Mouse (Mus musculus) heart, embryonic 14.5 days (tissue): ENCODE data around the gene Nuak1. TPM values are rescaled to one million over a fixed set of nuclear protein-coding genes. Genes with fewer than 3 reads are reported as not detected.

Source experiments
- ATAC-seq: fragments of 200-750 bp; cut with Nextera tagmentation; 2 replicates; pipeline ENCODE4 v1.8.0; 2017; ENCODE audit warnings: low read depth, moderate TSS enrichment; ENCODE audit not compliant: insufficient number of reproducible peaks, insufficient read depth, low FRiP score
- H3K27ac ChIP-seq, 2 experiments: fragments of 200-500 bp in 1 of 2; fragments of 300-500 bp in 1 of 2; sonication (generic) in 1 of 2; replicated peaks in 1 of 2; 2 replicates each; pipeline ENCODE4 v1.5.1; 2012 to 2014; ENCODE audit warnings: low read depth in 2 of 2, low read length in 2 of 2, control low read depth in 1 of 2, mild to moderate bottlenecking in 1 of 2, mixed read lengths in 1 of 2; ENCODE audit not compliant: control insufficient read depth in 1 of 2, insufficient read depth in 1 of 2
- H3K27me3 ChIP-seq: fragments of 300-500 bp; sonication (generic); 2 replicates; pipeline ENCODE4 v1.6.1; 2014; ENCODE audit warnings: mild to moderate bottlenecking, low read length, control low read depth; ENCODE audit not compliant: control insufficient read depth, insufficient read depth
- H3K36me3 ChIP-seq: fragments of 300-500 bp; sonication (generic); 2 replicates; pipeline ENCODE4 v1.6.1; 2014; ENCODE audit warnings: mild to moderate bottlenecking, control low read depth, low read length, mixed read lengths; ENCODE audit not compliant: control insufficient read depth, insufficient read depth
- H3K4me1 ChIP-seq, 2 experiments: fragments of 200-500 bp in 1 of 2; fragments of 300-500 bp in 1 of 2; sonication (generic) in 1 of 2; 2 replicates each; pipeline ENCODE4 v1.6.1; 2012 to 2014; ENCODE audit warnings: low read length in 2 of 2, control low read depth in 1 of 2, mixed read lengths in 1 of 2; ENCODE audit not compliant: control insufficient read depth in 2 of 2, insufficient read depth in 2 of 2
- H3K4me2 ChIP-seq: fragments of 300-500 bp; sonication (generic); 2 replicates; pipeline ENCODE4 v1.6.1; 2014; ENCODE audit warnings: mild to moderate bottlenecking, low read length
- H3K4me3 ChIP-seq, 2 experiments: fragments of 200-500 bp in 1 of 2; fragments of 300-500 bp in 1 of 2; sonication (generic) in 1 of 2; 2 replicates each; pipeline ENCODE4 v1.5.1; 2012 to 2014; ENCODE audit warnings: low read length in 2 of 2, mild to moderate bottlenecking in 2 of 2, control low read depth in 1 of 2, low read depth in 1 of 2, moderate library complexity in 1 of 2; ENCODE audit not compliant: control insufficient read depth in 1 of 2, insufficient read depth in 1 of 2
- H3K9ac ChIP-seq: fragments of 300-500 bp; sonication (generic); 2 replicates; pipeline ENCODE4 v1.6.1; 2014; ENCODE audit warnings: mild to moderate bottlenecking, low read length
- H3K9me3 ChIP-seq: fragments of 300-500 bp; sonication (generic); 2 replicates; pipeline ENCODE4 v1.6.1; 2016; ENCODE audit warnings: low read length, control low read depth; ENCODE audit not compliant: control insufficient read depth
- WGBS: fragments of 180-500 bp; shearing (Covaris S2); extraction: QIAGEN DNeasy Blood & Tissue Kit; methylation state at CpG from one replicate; pipeline ENCODE4 v1.1.7; 2014; 5-methylcytosine and 5-hydroxymethylcytosine counted together
- polyA plus RNA-seq: library from polyadenylated mRNA; unstranded; fragments of >200 nt; fragmentation: Nextera tagmentation; extraction: Ambion mirVana; gene quantifications from 2 replicates; pipeline ENCODE4 v1.2.1, GENCODE M21; 2014

The Nuak1 gene
- polyA plus RNA-seq, 1 experiment from 2014 or later: 3.4 TPM

DNA sequence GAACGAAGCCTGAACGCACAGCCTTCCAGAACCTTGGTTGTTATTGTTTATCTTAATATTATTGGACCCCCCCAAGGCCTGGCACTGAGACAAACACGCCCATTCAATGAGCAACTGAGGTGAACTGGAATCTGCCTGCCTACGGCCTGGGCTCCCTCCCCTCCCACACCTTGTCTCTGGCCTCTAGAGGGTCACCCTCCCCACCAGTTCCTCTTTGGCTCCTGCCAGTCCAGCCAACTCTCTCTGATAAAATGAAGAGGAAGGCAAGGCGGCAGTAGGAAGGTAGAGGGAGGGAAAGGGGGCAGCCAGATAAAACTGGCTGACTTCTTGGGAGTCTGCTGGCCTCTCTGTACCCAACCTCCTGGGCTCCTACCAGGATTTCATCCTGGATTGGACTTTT, 45.1 kb downstream of the Nuak1 start:
- H3K27ac ChIP-seq: peak overlapping the region; percentile 68 to 73
- H3K4me2 ChIP-seq: peak overlapping the region; percentile 19; the same call in 1 of the 2 replicates
- peaks cover 53 to 70% of the 10 kb centered on the region in 2 experiments for H3K4me1 ChIP-seq
- no peak for ATAC-seq
- H3K4me3 ChIP-seq: no peak overlapping the region
- H3K27me3 ChIP-seq: no peaks in the 10 kb centered on the region
- no peak overlapping the region for H3K9ac ChIP-seq
- no peaks in the 10 kb centered on the region for H3K9me3 ChIP-seq
- H3K36me3 ChIP-seq: peaks cover 36% of the 10 kb centered on the region
- WGBS: 30% methylated on average over 5 of the region's 5 CpGs

DNA sequence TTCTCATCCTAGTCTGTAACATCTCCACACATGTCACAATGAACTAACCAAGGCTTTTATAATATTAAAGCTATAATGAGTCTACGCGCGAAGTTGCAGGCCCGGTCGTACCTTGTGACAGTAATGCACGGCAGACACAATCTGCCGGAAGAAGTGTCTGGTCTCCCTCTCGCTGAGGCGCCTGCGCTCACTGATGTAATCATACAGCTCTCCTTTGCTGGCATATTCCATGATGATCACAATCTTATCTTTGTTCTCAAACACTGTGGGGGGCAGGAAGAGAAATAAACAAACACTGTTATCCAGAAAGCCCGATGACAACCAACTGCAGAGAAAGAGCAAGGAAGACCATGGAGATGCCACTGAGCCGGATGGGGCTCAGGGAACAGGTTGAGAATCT, 46.5 kb downstream of the Nuak1 start:
- no peak overlapping the region for H3K4me3 ChIP-seq
- H3K4me2 ChIP-seq: no peak overlapping the region
- no peak overlapping the region for H3K27ac ChIP-seq
- ATAC-seq: no peak
- H3K9me3 ChIP-seq: no peaks in the 10 kb centered on the region
- H3K27me3 ChIP-seq: no peaks in the 10 kb centered on the region
- no peak overlapping the region for H3K9ac ChIP-seq
- H3K4me1 ChIP-seq: peaks cover 66 to 84% of the 10 kb centered on the region in 2 experiments
- WGBS: 59% methylated on average over 12 of the region's 12 CpGs
- H3K36me3 ChIP-seq: peaks cover 33% of the 10 kb centered on the region

DNA sequence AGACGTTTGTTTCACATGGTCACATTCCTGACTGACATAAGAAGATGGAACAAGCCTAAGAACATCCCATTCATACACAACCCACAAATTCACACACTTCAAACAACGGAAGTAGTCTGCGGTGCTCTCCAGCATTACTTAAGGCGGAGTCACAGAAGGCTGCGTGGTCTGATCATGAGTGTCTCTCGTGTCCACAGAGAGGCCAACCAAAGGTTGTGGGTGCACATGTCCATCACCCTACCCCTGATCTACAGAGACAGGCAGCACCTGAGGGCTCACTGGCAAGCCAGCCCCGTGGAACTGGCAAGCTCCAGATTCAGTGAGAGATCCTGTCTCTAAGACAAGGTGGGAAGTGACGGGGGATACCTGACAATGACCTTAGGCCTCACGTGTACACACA, 47.0 kb downstream of the Nuak1 start:
- 66% methylated on average over 9 of the region's 9 CpGs for WGBS
- Histone ChIP-seq H3K36me3 (peaks cover 30% of the 10 kb centered on the region), H3K4me1 (peaks cover 70 to 89% of the 10 kb centered on the region in 2 experiments), H3K4me3 (no peak overlapping the region), H3K27ac (0 out of 4 replicates have a peak overlapping the region, but pooled peaks of 1 of the 2 experiments have one; percentile 69), H3K9me3 (no peaks in the 10 kb centered on the region), H3K9ac (no peak overlapping the region), H3K4me2 (no peak overlapping the region), H3K27me3 (no peaks in the 10 kb centered on the region)
- no peak for ATAC-seq

DNA sequence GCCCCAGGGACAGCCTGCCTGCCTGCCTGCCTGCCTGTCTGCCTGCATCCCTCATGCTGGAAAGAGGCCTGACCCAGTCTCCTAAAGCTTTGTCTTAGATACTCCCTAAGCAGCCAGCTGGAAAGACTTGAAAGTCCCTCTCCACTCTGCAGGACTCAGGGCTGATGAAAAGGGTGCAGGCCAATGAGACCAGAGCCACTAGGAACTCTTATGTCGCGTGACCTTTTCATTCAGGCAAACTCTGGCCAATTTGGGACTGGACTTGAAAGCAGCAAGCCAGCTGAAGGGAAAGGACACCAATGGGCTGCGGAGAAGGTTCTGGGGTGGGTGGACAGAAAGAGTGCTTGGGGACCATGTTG, 47.7 kb downstream of the Nuak1 start:
- H3K4me1 ChIP-seq: peaks cover 72 to 90% of the 10 kb centered on the region in 2 experiments
- WGBS: 81% methylated on average over 3 of the region's 3 CpGs
- ATAC-seq: no peak
- peak overlapping the region; percentile 21 to 69; a peak in 2 of 4 replicates for H3K27ac ChIP-seq
- no peaks in the 10 kb centered on the region for H3K27me3 ChIP-seq
- H3K9me3 ChIP-seq: no peaks in the 10 kb centered on the region
- H3K4me3 ChIP-seq: no peak overlapping the region
- H3K36me3 ChIP-seq: peaks cover 27% of the 10 kb centered on the region
- peak overlapping the region; percentile 53; the same call in 1 of the 2 replicates for H3K9ac ChIP-seq
- no peak overlapping the region; the same call in 1 of the 2 replicates for H3K4me2 ChIP-seq

DNA sequence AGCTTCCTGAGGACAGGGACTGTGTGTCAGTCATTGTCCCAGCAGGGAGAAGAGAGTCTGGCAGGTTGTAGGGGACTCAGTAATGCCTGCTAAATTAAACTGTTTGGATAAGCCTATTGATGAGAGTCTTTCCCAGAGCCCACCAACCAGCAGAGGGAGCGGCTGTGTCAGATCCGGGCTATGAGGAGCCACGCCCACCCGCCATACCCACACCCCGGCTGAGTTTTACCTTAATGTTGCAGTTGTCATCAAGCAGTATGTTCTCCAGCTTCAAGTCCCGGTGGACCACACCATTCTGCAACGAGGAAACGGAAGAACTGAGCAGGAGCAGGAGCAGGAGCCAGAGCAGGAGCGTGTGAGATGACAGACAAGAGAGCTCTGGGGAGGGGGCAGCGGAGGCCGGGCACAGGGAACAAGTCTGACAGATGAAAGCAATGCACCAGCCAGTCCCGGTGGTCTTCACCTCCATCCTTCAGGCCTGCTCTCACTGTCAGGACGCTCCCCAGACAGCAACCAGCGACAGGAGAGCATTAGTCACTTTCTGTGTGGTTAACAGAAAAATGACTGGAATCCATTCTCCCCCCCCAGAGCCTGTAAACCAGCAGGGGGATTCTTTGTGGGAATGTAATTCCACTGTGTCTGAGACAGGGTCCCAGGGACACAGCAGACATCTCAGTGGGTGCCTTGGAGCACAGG, 48.2 kb downstream of the Nuak1 start:
- H3K9ac ChIP-seq: peak overlapping the region; percentile 53
- peaks cover 27% of the 10 kb centered on the region for H3K36me3 ChIP-seq
- no peak overlapping the region for H3K4me3 ChIP-seq
- WGBS: 16% methylated on average over 14 of the region's 14 CpGs
- H3K27ac ChIP-seq: peak overlapping the region; percentile 21 to 69; a peak in 3 of 4 replicates
- H3K4me2 ChIP-seq: peak overlapping the region; percentile 24; the same call in 1 of the 2 replicates
- ATAC-seq: no peak
- peaks cover 72 to 90% of the 10 kb centered on the region in 2 experiments for H3K4me1 ChIP-seq
- no peaks in the 10 kb centered on the region for H3K9me3 ChIP-seq
- no peaks in the 10 kb centered on the region for H3K27me3 ChIP-seq

DNA sequence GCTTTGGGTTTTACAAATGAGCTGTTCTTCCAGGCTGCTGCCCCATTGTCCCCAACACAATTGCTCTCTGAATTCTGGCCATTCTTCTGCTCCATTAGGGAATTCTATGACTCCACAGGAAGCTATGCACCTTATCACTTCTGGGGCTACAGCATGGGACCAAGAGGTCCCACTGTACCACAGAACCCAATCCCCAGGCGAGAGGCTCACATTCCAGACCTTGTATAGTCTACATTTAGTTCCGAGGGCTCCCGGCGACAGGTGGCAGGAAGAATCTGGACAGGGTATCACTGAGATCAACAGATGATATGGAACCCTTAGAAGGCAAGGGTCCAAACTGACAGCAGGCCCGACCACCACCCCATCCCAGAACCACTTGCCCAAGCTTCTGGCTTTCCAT, 50.7 kb downstream of the Nuak1 start:
- H3K36me3 ChIP-seq: peaks cover 41% of the 10 kb centered on the region
- H3K9me3 ChIP-seq: no peaks in the 10 kb centered on the region
- peaks cover 73 to 90% of the 10 kb centered on the region in 2 experiments for H3K4me1 ChIP-seq
- H3K4me2 ChIP-seq: peak overlapping the region; percentile 60
- no peak for ATAC-seq
- WGBS: 25% methylated on average over 5 of the region's 5 CpGs
- peak overlapping the region; percentile 47 for H3K9ac ChIP-seq
- H3K27ac ChIP-seq: peak overlapping the region; percentile 90 to 94
- no peaks in the 10 kb centered on the region for H3K27me3 ChIP-seq
- no peak overlapping the region for H3K4me3 ChIP-seq

DNA sequence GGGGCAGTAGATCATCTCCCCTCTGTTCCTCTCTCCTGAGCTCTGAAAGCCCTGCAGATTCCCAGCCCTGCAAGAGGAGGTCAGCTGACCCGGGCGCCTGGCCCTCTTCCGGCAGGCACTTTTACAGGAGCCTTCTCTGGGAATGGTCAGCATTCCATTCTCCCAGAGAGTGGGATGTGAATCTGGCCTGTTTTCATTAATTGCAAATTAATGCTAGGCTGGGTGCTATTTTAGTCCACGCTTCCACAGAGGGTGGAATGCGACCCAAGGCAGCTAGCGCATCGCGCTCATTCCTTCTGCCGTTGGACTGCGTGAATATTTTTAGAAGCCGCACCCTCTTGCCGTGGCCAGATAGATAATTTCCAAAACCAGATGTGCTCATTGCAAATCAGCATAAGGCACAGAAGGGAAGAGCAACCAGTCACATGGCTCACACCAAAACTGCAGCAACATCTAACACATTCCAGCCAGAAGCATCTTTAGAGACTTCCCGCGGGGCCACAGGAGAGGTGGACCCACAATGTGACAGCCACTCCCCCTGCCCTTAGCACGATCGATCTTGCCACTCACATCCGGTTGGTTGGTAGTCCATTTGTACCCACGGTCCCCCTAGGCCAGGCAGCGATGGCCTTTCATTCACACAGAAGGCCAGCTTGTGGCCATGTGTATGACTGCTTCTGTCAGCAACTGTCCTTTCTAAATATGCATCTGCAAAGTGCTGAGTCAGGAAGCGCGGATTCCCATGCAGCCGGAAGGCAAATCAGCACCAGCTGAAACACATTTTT, 51.8 kb downstream of the Nuak1 start:
- peaks cover 39% of the 10 kb centered on the region for H3K36me3 ChIP-seq
- H3K9ac ChIP-seq: peak overlapping the region; percentile 68
- no peaks in the 10 kb centered on the region for H3K9me3 ChIP-seq
- H3K27me3 ChIP-seq: no peaks in the 10 kb centered on the region
- H3K4me2 ChIP-seq: peak overlapping the region; percentile 60
- WGBS: 6% methylated on average over 22 of the region's 22 CpGs
- peak; percentile 59 for ATAC-seq
- peaks cover 69 to 92% of the 10 kb centered on the region in 2 experiments for H3K4me1 ChIP-seq
- peak overlapping the region; percentile 90 to 94 for H3K27ac ChIP-seq
- peak overlapping the region; percentile 7 to 20; a peak in 3 of 4 replicates for H3K4me3 ChIP-seq
